Mouse (Mus musculus) liver, adult 2 months (tissue): ENCODE measurements around the gene Cacna2d1.

Source experiments
- CTCF ChIP-seq: fragments of 200-500 bp; IDR thresholded peaks from 2 replicates; pipeline ENCODE4 v1.5.1; 2011; ENCODE audit warnings: low read depth, low read length, control low read depth
- POLR2A ChIP-seq: fragments of 200-500 bp; IDR thresholded peaks from 2 replicates; pipeline ENCODE4 v1.6.1; 2011; ENCODE audit warnings: low read length, control low read depth; ENCODE audit not compliant: insufficient read depth; ENCODE audit errors: extremely low read depth

GRCm38 (mm10) chr5:15974652-15975051 lies 40.2 kb downstream of the Cacna2d1 start:
- TF ChIP-seq CTCF (no peak), POLR2A (no peak)
